Mouse (Mus musculus) thymus, adult 2 months (tissue): ENCODE data around the gene Zfp710. TPM values are rescaled to one million over a fixed set of nuclear protein-coding genes. Genes with fewer than 3 reads are reported as not detected.
"Not testable (repeated sequence)": the region's sequence is repeated elsewhere in the genome, so short reads cannot be mapped to it uniquely, and the experiment has no call there.

ENCODE experiments used
- DNase-seq: peaks from one replicate; pipeline ENCODE4 v3.0.0; 2021
- H3K27ac ChIP-seq: fragments of 200-500 bp; 2 replicates; pipeline ENCODE4 v1.5.1; 2012; ENCODE audit warnings: low read length, control low read depth; ENCODE audit not compliant: control insufficient read depth, insufficient read depth
- H3K27me3 ChIP-seq: fragments of 200-500 bp; 2 replicates; pipeline ENCODE4 v1.6.1; 2012; ENCODE audit warnings: mild to moderate bottlenecking, low read length, moderate library complexity, mixed read lengths; ENCODE audit not compliant: control insufficient read depth, insufficient read depth
- H3K36me3 ChIP-seq: fragments of 200-500 bp; 2 replicates; pipeline ENCODE4 v1.6.1; 2012; ENCODE audit warnings: mild to moderate bottlenecking, low read length, moderate library complexity; ENCODE audit not compliant: control insufficient read depth, insufficient read depth
- H3K4me1 ChIP-seq: fragments of 200-500 bp; replicated peaks from 2 replicates; pipeline ENCODE4 v1.6.1; 2012; ENCODE audit warnings: low read length; ENCODE audit not compliant: control insufficient read depth, insufficient read depth
- H3K4me3 ChIP-seq: fragments of 200-500 bp; 2 replicates; pipeline ENCODE4 v1.5.1; 2012; ENCODE audit warnings: mild to moderate bottlenecking, low read length, control low read depth, moderate library complexity; ENCODE audit not compliant: control insufficient read depth, insufficient read depth
- CTCF ChIP-seq: fragments of 200-500 bp; IDR thresholded peaks from 2 replicates; pipeline ENCODE4 v1.5.1; 2012; ENCODE audit warnings: mild to moderate bottlenecking, control low read depth, low read length, moderate library complexity, borderline replicate concordance; ENCODE audit not compliant: control insufficient read depth, poor library complexity, insufficient read depth; ENCODE audit errors: extremely low read depth
- POLR2A ChIP-seq: fragments of 200-500 bp; IDR thresholded peaks from 2 replicates; pipeline ENCODE4 v1.6.1; 2012; ENCODE audit warnings: mild to moderate bottlenecking, low read length, control low read depth, moderate library complexity; ENCODE audit not compliant: control insufficient read depth, poor library complexity, insufficient read depth; ENCODE audit errors: extremely low read depth
- WGBS: fragments of 180-500 bp; shearing (Covaris S2); methylation state at CpG from one replicate; pipeline ENCODE4 v1.1.7; 2018; 5-methylcytosine and 5-hydroxymethylcytosine counted together
- polyA plus RNA-seq: library from polyadenylated mRNA; depleted of rRNA; stranded (reverse); fragments of >200 nt; gene quantifications from 2 replicates; pipeline ENCODE4 v1.2.3, GENCODE M21; 2012

The Zfp710 gene
- polyA plus RNA-seq, 1 experiment = 62.1 TPM

DNA sequence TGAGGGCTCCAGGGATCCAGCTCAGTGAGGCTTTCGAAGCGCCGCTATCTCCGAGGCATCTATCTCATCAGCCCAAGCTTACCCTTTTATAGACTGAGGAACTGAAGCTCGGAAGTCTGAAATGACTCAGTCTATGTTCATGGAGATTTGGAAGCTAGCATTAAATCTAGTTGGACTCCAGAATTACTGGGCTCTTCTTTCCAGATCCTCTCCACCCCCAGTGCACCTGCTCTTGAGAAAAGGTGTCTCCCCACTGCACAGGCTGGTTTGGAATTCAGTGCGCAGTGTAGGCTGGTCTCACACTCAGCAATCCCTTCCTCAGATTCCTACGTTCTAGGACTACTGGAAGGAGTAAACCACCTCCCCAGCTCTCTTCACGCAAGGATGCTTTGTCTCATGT lies 15.1 kb downstream of the Zfp710 start:
- Histone ChIP-seq H3K36me3 (no peaks in the 10 kb centered on the region), H3K4me3 (no peak overlapping the region), H3K4me1 (peaks cover 14% of the 10 kb centered on the region), H3K27ac (no peak overlapping the region), H3K27me3 (no peaks in the 10 kb centered on the region)
- TF ChIP-seq CTCF = no peak
- TF ChIP-seq POLR2A = no peak
- no peak for DNase-seq
- 97% methylated on average over 8 of the region's 8 CpGs for WGBS

DNA sequence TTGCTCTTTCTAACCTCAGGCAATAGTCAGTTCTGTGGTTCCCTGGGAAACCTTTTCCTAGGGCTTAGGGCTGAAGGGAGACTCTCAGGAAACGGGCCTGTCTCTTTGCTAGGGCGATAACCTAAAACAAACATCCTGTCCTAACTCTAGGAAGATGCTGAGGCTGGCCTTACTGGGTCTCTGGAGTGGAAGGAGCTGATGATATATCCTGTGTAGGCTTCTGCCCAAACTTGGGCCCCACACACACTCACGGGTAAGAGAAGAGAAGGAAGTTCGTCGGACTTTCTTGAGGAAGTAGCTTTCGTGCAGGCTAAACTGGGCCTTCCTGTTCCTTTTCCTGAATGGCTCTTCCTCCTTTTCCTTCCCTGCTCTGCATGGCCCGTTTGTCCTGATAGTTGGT lies 19.6 kb downstream of the Zfp710 start:
- Histone ChIP-seq H3K4me1 (peaks cover 9% of the 10 kb centered on the region), H3K27me3 (no peaks in the 10 kb centered on the region), H3K36me3 (no peaks in the 10 kb centered on the region), H3K27ac (no peak overlapping the region), H3K4me3 (no peak overlapping the region)
- WGBS = 40% methylated on average over 7 of the region's 7 CpGs
- TF ChIP-seq CTCF = no peak
- TF ChIP-seq POLR2A = no peak
- no peak for DNase-seq

DNA sequence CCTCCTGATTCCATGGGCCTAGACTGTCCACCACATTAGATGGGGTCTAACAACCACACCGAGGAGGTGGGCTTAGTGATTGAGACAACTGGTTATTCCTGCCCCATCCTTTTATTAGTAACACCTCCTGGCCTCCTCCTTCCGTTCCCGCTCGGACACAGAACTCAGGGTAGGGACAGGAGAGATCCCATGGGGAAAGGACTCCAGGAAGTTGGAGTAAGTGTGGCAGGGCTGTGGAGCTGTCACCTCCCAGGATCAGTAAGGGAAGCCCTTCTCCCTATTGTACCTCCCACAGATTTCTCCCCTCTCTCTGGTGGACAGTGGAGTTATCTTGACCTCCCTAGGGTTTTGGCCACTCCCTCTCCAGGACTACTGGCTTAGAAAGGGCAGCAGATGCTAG lies 22.4 kb downstream of the Zfp710 start:
- no peak overlapping the region for H3K4me3 ChIP-seq
- WGBS = 94% methylated on average over 4 of the region's 4 CpGs
- TF ChIP-seq POLR2A = no peak
- no peak for DNase-seq
- H3K27ac ChIP-seq = no peak overlapping the region
- peaks cover 9% of the 10 kb centered on the region for H3K4me1 ChIP-seq
- H3K27me3 ChIP-seq = no peaks in the 10 kb centered on the region
- H3K36me3 ChIP-seq = no peaks in the 10 kb centered on the region

DNA sequence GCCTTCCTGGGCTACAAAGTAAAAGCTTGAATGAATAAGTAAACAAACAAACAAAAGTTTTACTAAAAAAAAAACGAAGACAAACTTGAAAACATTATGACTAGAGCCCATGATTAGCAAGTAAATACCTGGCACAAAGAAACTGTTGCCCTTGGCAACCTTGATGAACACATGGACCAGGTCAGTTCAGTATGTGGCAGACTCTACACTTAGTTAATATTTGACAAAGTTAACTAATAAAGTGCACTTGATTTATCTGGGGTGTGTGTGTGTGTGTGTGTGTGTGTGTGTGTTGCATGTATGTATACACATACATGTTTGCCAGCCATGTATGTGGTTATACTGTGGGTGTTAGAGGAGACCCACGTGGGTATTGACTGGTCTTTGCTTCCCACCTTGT lies 25.1 kb downstream of the Zfp710 start:
- TF ChIP-seq POLR2A = no peak
- no peak for TF ChIP-seq CTCF
- no peak for DNase-seq
- no peaks in the 10 kb centered on the region for H3K36me3 ChIP-seq
- 0 out of 2 replicates have a peak, but pooled peaks cover 3% of the 10 kb centered on the region for H3K4me1 ChIP-seq
- no peak overlapping the region for H3K27ac ChIP-seq
- 80% methylated on average over 2 of the region's 2 CpGs for WGBS
- H3K27me3 ChIP-seq = no peaks in the 10 kb centered on the region
- no peak overlapping the region for H3K4me3 ChIP-seq

DNA sequence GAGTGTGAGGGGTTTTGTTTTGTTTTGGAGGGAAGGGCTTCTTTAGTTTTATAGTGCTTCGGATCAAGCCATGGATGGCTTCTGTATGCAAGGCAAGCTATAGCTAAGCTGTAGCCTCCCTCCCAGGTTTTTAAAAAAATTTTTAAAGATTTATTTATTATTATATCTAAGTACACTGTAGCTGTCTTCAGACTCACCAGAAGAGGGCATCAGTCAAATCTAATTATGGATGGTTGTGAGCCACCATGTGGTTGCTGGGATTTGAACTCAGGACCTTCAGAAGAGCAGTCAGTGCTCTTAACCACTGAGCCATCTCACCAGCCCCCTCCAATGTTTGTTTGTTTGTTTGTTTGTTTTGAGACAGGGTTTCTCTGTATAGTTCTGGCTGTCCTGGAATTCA lies 25.8 kb downstream of the Zfp710 start:
- H3K27ac ChIP-seq, H3K36me3 ChIP-seq, H3K4me1 ChIP-seq, H3K27me3 ChIP-seq, DNase-seq, H3K4me3 ChIP-seq: not testable (repeated sequence)
- WGBS = 100% methylated on average over 1 of the region's 1 CpGs

DNA sequence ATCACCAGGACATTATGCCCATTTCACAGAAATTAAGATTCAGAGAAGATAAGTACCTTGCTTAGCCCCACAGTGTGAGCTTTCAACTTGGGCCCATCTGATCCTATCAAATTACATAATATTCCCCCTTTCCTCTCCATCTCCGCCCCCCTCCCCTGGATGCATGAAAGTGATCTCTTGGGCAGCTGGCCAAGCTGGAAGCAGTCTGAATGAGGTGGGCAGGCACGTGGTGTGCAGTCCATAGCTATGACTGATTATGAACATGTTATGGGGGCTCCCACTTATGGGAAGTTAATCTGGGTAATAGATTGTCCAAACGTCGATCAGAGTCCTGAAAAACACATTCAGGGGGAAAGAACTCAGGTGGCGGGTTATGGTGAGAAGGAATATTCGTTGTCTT lies 27.2 kb downstream of the Zfp710 start:
- TF ChIP-seq POLR2A (no peak), CTCF (no peak)
- Histone ChIP-seq H3K27ac (no peak overlapping the region), H3K4me3 (no peak overlapping the region), H3K4me1 (peaks cover 17% of the 10 kb centered on the region), H3K27me3 (no peaks in the 10 kb centered on the region), H3K36me3 (no peaks in the 10 kb centered on the region)
- 87% methylated on average over 6 of the region's 6 CpGs for WGBS
- DNase-seq = no peak

DNA sequence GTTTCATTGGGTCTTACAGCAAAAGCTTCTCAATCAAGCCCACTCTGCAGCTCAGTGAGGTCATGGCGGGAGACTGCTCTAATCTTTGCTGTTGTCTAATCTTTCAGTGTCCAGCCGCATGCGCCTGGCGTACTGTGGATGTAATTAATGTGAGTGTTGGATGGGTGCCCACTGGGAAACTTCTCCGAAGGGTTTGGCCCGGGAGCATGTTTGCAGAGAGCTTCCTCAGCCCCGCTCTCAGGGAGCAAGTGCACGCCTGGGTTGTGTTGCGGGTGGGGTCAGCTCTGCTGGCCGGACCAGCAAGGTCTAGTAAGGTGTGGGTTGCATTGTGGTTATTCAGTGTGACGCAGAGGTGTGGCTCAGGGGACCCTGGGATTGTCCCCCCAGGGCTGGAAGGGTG lies 27.6 kb downstream of the Zfp710 start:
- Histone ChIP-seq H3K36me3 (no peaks in the 10 kb centered on the region), H3K4me1 (peaks cover 21% of the 10 kb centered on the region), H3K27ac (no peak overlapping the region), H3K27me3 (no peaks in the 10 kb centered on the region), H3K4me3 (no peak overlapping the region)
- TF ChIP-seq POLR2A (no peak), CTCF (no peak)
- WGBS = 91% methylated on average over 11 of the region's 11 CpGs
- DNase-seq = no peak
